Mouse (Mus musculus) hindbrain, embryonic 16.5 days (tissue): ENCODE data around the gene Slc24a2. TPM values are rescaled to one million over a fixed set of nuclear protein-coding genes. Genes with fewer than 3 reads are reported as not detected.

Source experiments
- ATAC-seq: fragments of 200-750 bp; cut with Nextera tagmentation; 2 replicates; pipeline ENCODE4 v1.8.0; 2017; ENCODE audit warnings: moderate TSS enrichment, moderate library complexity
- H3K27ac ChIP-seq: fragments of 300-500 bp; sonication (generic); 2 replicates; pipeline ENCODE4 v1.5.1; 2014; ENCODE audit warnings: low read depth, mild to moderate bottlenecking, control low read depth, low read length, moderate library complexity
- H3K27me3 ChIP-seq: fragments of 300-500 bp; sonication (generic); replicated peaks from 2 replicates; pipeline ENCODE4 v1.6.1; 2014; ENCODE audit warnings: low read length; ENCODE audit not compliant: control insufficient read depth, insufficient read depth
- H3K36me3 ChIP-seq: fragments of 300-500 bp; sonication (generic); 2 replicates; pipeline ENCODE4 v1.6.1; 2014; ENCODE audit warnings: mild to moderate bottlenecking, low read length, moderate library complexity, mixed read lengths; ENCODE audit not compliant: control insufficient read depth, insufficient read depth
- H3K4me1 ChIP-seq: fragments of 300-500 bp; sonication (generic); 2 replicates; pipeline ENCODE4 v1.6.1; 2014; ENCODE audit warnings: low read depth, low read length; ENCODE audit not compliant: control insufficient read depth, insufficient read depth
- H3K4me2 ChIP-seq: fragments of 300-500 bp; sonication (generic); 2 replicates; pipeline ENCODE4 v1.6.1; 2014; ENCODE audit warnings: mild to moderate bottlenecking, low read length, control low read depth, moderate library complexity
- H3K4me3 ChIP-seq: fragments of 300-500 bp; sonication (generic); 2 replicates; pipeline ENCODE4 v1.5.1; 2014; ENCODE audit warnings: mild to moderate bottlenecking, low read length, control low read depth, moderate library complexity
- H3K9ac ChIP-seq: fragments of 300-500 bp; sonication (generic); 2 replicates; pipeline ENCODE4 v1.6.1; 2014; ENCODE audit warnings: low read depth, mild to moderate bottlenecking, control low read depth, low read length, moderate library complexity
- H3K9me3 ChIP-seq: fragments of 300-500 bp; sonication (generic); 2 replicates; pipeline ENCODE4 v1.6.1; 2014; ENCODE audit warnings: mild to moderate bottlenecking, low read length, moderate library complexity; ENCODE audit not compliant: control insufficient read depth
- WGBS: fragments of 180-500 bp; shearing (Covaris S2); extraction: QIAGEN DNeasy Blood & Tissue Kit; methylation state at CpG from one replicate; pipeline ENCODE4 v1.1.7; 2014; 5-methylcytosine and 5-hydroxymethylcytosine counted together
- polyA plus RNA-seq: library from polyadenylated mRNA; unstranded; fragments of >200 nt; fragmentation: Nextera tagmentation; extraction: Ambion mirVana; gene quantifications from 2 replicates; pipeline ENCODE4 v1.2.1, GENCODE M21; 2015

Slc24a2 gene
- polyA plus RNA-seq, 1 experiment from 2014 or later = 5.6 TPM

GRCm38 (mm10) chr4:86977272-86977671, 253.0 kb downstream of the Slc24a2 start:
- Histone ChIP-seq H3K9me3 (no peaks in the 10 kb centered on the region; the same call in none of the 2 replicates), H3K4me3 (no peak overlapping the region), H3K4me2 (no peak overlapping the region), H3K36me3 (no peaks in the 10 kb centered on the region), H3K9ac (no peak overlapping the region), H3K27me3 (no peaks in the 10 kb centered on the region), H3K27ac (no peak overlapping the region), H3K4me1 (no peaks in the 10 kb centered on the region)
- ATAC-seq = no peak
- WGBS = 86% methylated on average over 5 of the region's 5 CpGs

GRCm38 (mm10) chr4:86957576-86958411, 272.5 kb downstream of the Slc24a2 start:
- ATAC-seq = peak; percentile 92
- H3K9me3 ChIP-seq = no peaks in the 10 kb centered on the region
- 36% methylated on average over 14 of the region's 14 CpGs for WGBS
- H3K27ac ChIP-seq = no peak overlapping the region
- no peaks in the 10 kb centered on the region for H3K27me3 ChIP-seq
- no peaks in the 10 kb centered on the region for H3K36me3 ChIP-seq
- peak overlapping the region; percentile 33; the same call in 1 of the 2 replicates for H3K9ac ChIP-seq
- H3K4me1 ChIP-seq = no peaks in the 10 kb centered on the region
- H3K4me3 ChIP-seq = no peak overlapping the region
- H3K4me2 ChIP-seq = peak overlapping the region; percentile 38

- Histone ChIP-seq H3K4me2 (no peak overlapping the region), H3K36me3 (no peaks in the 10 kb centered on the region), H3K9ac (no peak overlapping the region), H3K4me1 (no peaks in the 10 kb centered on the region), H3K9me3 (no peaks in the 10 kb centered on the region), H3K27ac (no peak overlapping the region), H3K27me3 (no peaks in the 10 kb centered on the region), H3K4me3 (no peak overlapping the region)
- WGBS = 87% methylated on average over 4 of the region's 4 CpGs
- ATAC-seq = no peak
Observed at GRCm38 (mm10) chr4:86955448-86955847, 274.8 kb downstream of the Slc24a2 start.

GRCm38 (mm10) chr4:86953519-86953918, 276.8 kb downstream of the Slc24a2 start:
- Histone ChIP-seq H3K27me3 (no peaks in the 10 kb centered on the region), H3K9me3 (no peaks in the 10 kb centered on the region), H3K27ac (no peak overlapping the region), H3K4me3 (no peak overlapping the region), H3K9ac (no peak overlapping the region), H3K4me1 (no peaks in the 10 kb centered on the region), H3K4me2 (no peak overlapping the region), H3K36me3 (no peaks in the 10 kb centered on the region)
- WGBS = 45% methylated on average over 5 of the region's 5 CpGs
- ATAC-seq = no peak

GRCm38 (mm10) chr4:86948794-86949193, 281.5 kb downstream of the Slc24a2 start:
- Histone ChIP-seq H3K27me3 (no peaks in the 10 kb centered on the region), H3K4me1 (no peaks in the 10 kb centered on the region), H3K27ac (no peak overlapping the region), H3K9ac (no peak overlapping the region), H3K36me3 (no peaks in the 10 kb centered on the region), H3K4me2 (no peak overlapping the region), H3K9me3 (no peaks in the 10 kb centered on the region), H3K4me3 (no peak overlapping the region)
- 94% methylated on average over 1 of the region's 1 CpGs for WGBS
- ATAC-seq = no peak

- H3K36me3 ChIP-seq = no peaks in the 10 kb centered on the region
- no peak for ATAC-seq
- H3K27me3 ChIP-seq = no peaks in the 10 kb centered on the region
- H3K9ac ChIP-seq = no peak overlapping the region
- no peak overlapping the region for H3K27ac ChIP-seq
- no peaks in the 10 kb centered on the region for H3K4me1 ChIP-seq
- no peak overlapping the region for H3K4me2 ChIP-seq
- WGBS = 60% methylated on average over 6 of the region's 6 CpGs
- H3K4me3 ChIP-seq = no peak overlapping the region
- H3K9me3 ChIP-seq = no peaks in the 10 kb centered on the region
Observed at GRCm38 (mm10) chr4:86943296-86943695, 287.0 kb downstream of the Slc24a2 start.

GRCm38 (mm10) chr4:86942656-86943055, 287.6 kb downstream of the Slc24a2 start:
- no peak for ATAC-seq
- no peak overlapping the region for H3K27ac ChIP-seq

GRCm38 (mm10) chr4:86936706-86937105, 293.6 kb downstream of the Slc24a2 start:
- H3K36me3 ChIP-seq = no peaks in the 10 kb centered on the region; the same call in 1 of the 2 replicates
- ATAC-seq = no peak
- H3K27me3 ChIP-seq = no peaks in the 10 kb centered on the region
- H3K9ac ChIP-seq = no peak overlapping the region
- no peaks in the 10 kb centered on the region for H3K4me1 ChIP-seq
- H3K4me3 ChIP-seq = no peak overlapping the region
- no peak overlapping the region for H3K27ac ChIP-seq
- H3K4me2 ChIP-seq = no peak overlapping the region
- no peaks in the 10 kb centered on the region for H3K9me3 ChIP-seq
- 60% methylated on average over 3 of the region's 3 CpGs for WGBS

More at GRCm38 (mm10) chr4:86942656-86943055, 287.6 kb downstream of the Slc24a2 start:
- no peak overlapping the region for H3K9ac ChIP-seq
- H3K27me3 ChIP-seq = no peaks in the 10 kb centered on the region
- 71% methylated on average over 6 of the region's 6 CpGs for WGBS
- H3K9me3 ChIP-seq = no peaks in the 10 kb centered on the region
- H3K4me3 ChIP-seq = no peak overlapping the region
- H3K4me1 ChIP-seq = no peaks in the 10 kb centered on the region
- H3K36me3 ChIP-seq = no peaks in the 10 kb centered on the region
- no peak overlapping the region for H3K4me2 ChIP-seq

GRCm38 (mm10) chr4:86936217-86936616, 294.1 kb downstream of the Slc24a2 start:
- no peaks in the 10 kb centered on the region for H3K27me3 ChIP-seq
- no peaks in the 10 kb centered on the region for H3K9me3 ChIP-seq
- no peak overlapping the region for H3K4me2 ChIP-seq
- no peak overlapping the region for H3K27ac ChIP-seq
- 94% methylated on average over 9 of the region's 9 CpGs for WGBS
- no peak overlapping the region for H3K4me3 ChIP-seq
- no peak overlapping the region for H3K9ac ChIP-seq
- H3K4me1 ChIP-seq = no peaks in the 10 kb centered on the region
- H3K36me3 ChIP-seq = no peaks in the 10 kb centered on the region; the same call in 1 of the 2 replicates
- ATAC-seq = no peak
